Mouse (Mus musculus): ENCODE data around the gene Lpp. TPM values are rescaled to one million over a fixed set of nuclear protein-coding genes. Genes with fewer than 3 reads are reported as not detected.

The Lpp gene
- total RNA-seq, 4 experiments from 2014 or later, result 8.3 to 12.0 (median 10.4) TPM

DNA sequence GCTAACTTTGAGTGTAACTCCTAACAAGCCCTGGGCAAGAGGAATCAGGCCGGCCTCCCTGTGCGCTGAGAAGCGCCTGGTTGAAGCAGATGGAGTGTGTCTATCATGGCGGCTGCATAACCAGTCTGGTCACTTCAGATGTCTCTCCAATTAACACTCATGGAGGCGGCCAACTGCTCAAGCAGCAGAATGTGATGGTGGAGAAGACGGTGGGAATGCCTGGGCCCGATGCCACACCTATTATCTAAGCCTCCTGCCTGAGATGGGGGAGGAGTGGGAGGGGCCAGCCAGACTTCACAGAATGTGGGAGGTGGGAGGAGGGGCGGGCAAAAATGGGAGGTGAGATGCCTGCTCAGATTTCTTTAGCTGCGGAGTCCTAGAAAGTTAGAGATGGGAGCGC is 646.6 kb downstream of the Lpp start:
- peak; percentile 29 to 39 for DNase-seq (ENCODE audit: low spot score in 2 of 2)

GRCm38 (mm10) chr16:25041165-25041564 is 647.9 kb downstream of the Lpp start:
- DNase-seq (ENCODE audit: low spot score in 2 of 2), result no peak

GRCm38 (mm10) chr16:25041855-25042529 is 648.7 kb downstream of the Lpp start:
- peak in 1 of 2 experiments; percentile 10 for DNase-seq (ENCODE audit: low spot score in 2 of 2)

Small RNAs within 50 kb of the gene (microRNA-seq; reads per million reads assigned to microRNA genes)
- 801 to 955 reads per million in 2 experiments for gene Mir28a
